Mouse (Mus musculus) neural tube, embryonic 15.5 days (tissue): ENCODE measurements around the gene Gm6588. TPM values are rescaled to one million over a fixed set of nuclear protein-coding genes. Genes with fewer than 3 reads are reported as not detected.
A peak's percentile ranks its signal among the peaks of the same experiment; 100 is the strongest.
"Not testable (repeated sequence)": the region's sequence is repeated elsewhere in the genome, so short reads cannot be mapped to it uniquely, and the experiment has no call there.

Source experiments
- ATAC-seq: fragments of 200-750 bp; cut with Nextera tagmentation; 2 replicates; pipeline ENCODE4 v1.8.0; 2017; ENCODE audit warnings: mild to moderate bottlenecking, moderate TSS enrichment, moderate library complexity; ENCODE audit not compliant: low FRiP score
- H3K27ac ChIP-seq: fragments of 300-500 bp; sonication (generic); replicated peaks from 2 replicates; pipeline ENCODE4 v1.5.1; 2015; ENCODE audit warnings: mild to moderate bottlenecking, inconsistent platforms
- H3K27me3 ChIP-seq: fragments of 300-500 bp; sonication (generic); replicated peaks from 2 replicates; pipeline ENCODE4 v1.6.1; 2015; ENCODE audit warnings: inconsistent platforms
- H3K36me3 ChIP-seq: fragments of 300-500 bp; sonication (generic); 2 replicates; pipeline ENCODE4 v1.6.1; 2015; ENCODE audit warnings: inconsistent platforms
- H3K4me1 ChIP-seq: fragments of 300-500 bp; sonication (generic); 2 replicates; pipeline ENCODE4 v1.6.1; 2015; ENCODE audit warnings: inconsistent platforms
- H3K4me2 ChIP-seq: fragments of 300-500 bp; sonication (generic); 2 replicates; pipeline ENCODE4 v1.6.1; 2015; ENCODE audit warnings: inconsistent platforms, mild to moderate bottlenecking, moderate library complexity
- H3K4me3 ChIP-seq: fragments of 300-500 bp; sonication (generic); replicated peaks from 2 replicates; pipeline ENCODE4 v1.5.1; 2015; ENCODE audit warnings: mild to moderate bottlenecking, inconsistent platforms
- H3K9ac ChIP-seq: fragments of 300-500 bp; sonication (generic); replicated peaks from 2 replicates; pipeline ENCODE4 v1.6.1; 2015; ENCODE audit warnings: mild to moderate bottlenecking, inconsistent platforms
- H3K9me3 ChIP-seq: fragments of 300-500 bp; sonication (generic); replicated peaks from 2 replicates; pipeline ENCODE4 v1.6.1; 2016; ENCODE audit warnings: inconsistent platforms
- WGBS: fragments of 180-500 bp; shearing (Covaris S2); methylation state at CpG from one replicate; pipeline ENCODE4 v1.1.7; 2015; ENCODE audit warnings: mixed read lengths; 5-methylcytosine and 5-hydroxymethylcytosine counted together
- polyA plus RNA-seq: library from polyadenylated mRNA; unstranded; fragments of >200 nt; fragmentation: Nextera tagmentation; extraction: Ambion mirVana; gene quantifications from 2 replicates; pipeline ENCODE4 v1.2.1, GENCODE M21; 2015

Gene Gm6588
- 0.57 and 0.79 TPM in 2 replicates for polyA plus RNA-seq

GRCm38 (mm10) chr5:112448747-112449440 lies at the start of gene Gm6588:
Gene Gm6588, plus strand, starts transcription at chr5:112449426.
- Histone ChIP-seq H3K36me3 (0 out of 2 replicates have a peak, but pooled peaks cover 5% of the 10 kb centered on the region), H3K4me3 (no peak within 1 kb of the TSS), H3K27me3 (peaks cover 8% of the 10 kb centered on the region; the same call in 1 of the 2 replicates), H3K4me1 (no peaks in the 10 kb centered on the region), H3K9me3 (no peaks in the 10 kb centered on the region), H3K9ac (no peak within 1 kb of the TSS), H3K27ac (no peak within 1 kb of the TSS), H3K4me2 (no peak within 1 kb of the TSS)
- no peak for ATAC-seq
- 67% methylated on average over 18 of the region's 18 CpGs for WGBS

- 71% methylated on average over 3 of the region's 3 CpGs for WGBS
Observed at GRCm38 (mm10) chr5:112402437-112402836, 46.8 kb upstream of the Gm6588 start.

GRCm38 (mm10) chr5:112406017-112406416 lies 43.2 kb upstream of the Gm6588 start:
- H3K4me2 ChIP-seq, result no peak overlapping the region
- H3K4me1 ChIP-seq, result peaks cover 10% of the 10 kb centered on the region
- H3K4me3 ChIP-seq, result no peak overlapping the region
- H3K36me3 ChIP-seq, result no peaks in the 10 kb centered on the region
- WGBS, result 71% methylated on average over 3 of the region's 3 CpGs
- H3K27me3 ChIP-seq, result no peaks in the 10 kb centered on the region
- H3K9me3 ChIP-seq, result no peaks in the 10 kb centered on the region
- ATAC-seq, result no peak
- no peak overlapping the region for H3K9ac ChIP-seq
- no peak overlapping the region for H3K27ac ChIP-seq

More at GRCm38 (mm10) chr5:112402437-112402836, 46.8 kb upstream of the Gm6588 start:
- no peaks in the 10 kb centered on the region for H3K9me3 ChIP-seq
- H3K9ac ChIP-seq, result no peak overlapping the region
- no peaks in the 10 kb centered on the region for H3K4me1 ChIP-seq
- ATAC-seq, result no peak
- no peaks in the 10 kb centered on the region for H3K36me3 ChIP-seq
- H3K4me2 ChIP-seq, result no peak overlapping the region
- no peak overlapping the region for H3K4me3 ChIP-seq
- H3K27ac ChIP-seq, result no peak overlapping the region
- H3K27me3 ChIP-seq, result no peaks in the 10 kb centered on the region

- no peaks in the 10 kb centered on the region for H3K27me3 ChIP-seq
- H3K36me3 ChIP-seq, result no peaks in the 10 kb centered on the region
- H3K9me3 ChIP-seq, result no peaks in the 10 kb centered on the region
- H3K9ac ChIP-seq, result no peak overlapping the region
- H3K4me1 ChIP-seq, result peaks cover 23% of the 10 kb centered on the region
- WGBS, result 50% methylated on average over 5 of the region's 5 CpGs
- no peak overlapping the region for H3K27ac ChIP-seq
- H3K4me3 ChIP-seq, result no peak overlapping the region
- no peak overlapping the region for H3K4me2 ChIP-seq
- no peak for ATAC-seq
Observed at GRCm38 (mm10) chr5:112409274-112409673, 40.0 kb upstream of the Gm6588 start.

GRCm38 (mm10) chr5:112411072-112411471 lies 38.2 kb upstream of the Gm6588 start:
- H3K36me3 ChIP-seq, result no peaks in the 10 kb centered on the region
- H3K27ac ChIP-seq, result peak overlapping the region; percentile 68
- H3K4me1 ChIP-seq, result peaks cover 23% of the 10 kb centered on the region
- H3K27me3 ChIP-seq, result no peaks in the 10 kb centered on the region
- H3K4me2 ChIP-seq, result peak overlapping the region; percentile 43
- no peak overlapping the region for H3K4me3 ChIP-seq
- ATAC-seq, result no peak
- no peaks in the 10 kb centered on the region for H3K9me3 ChIP-seq
- WGBS, result 32% methylated on average over 11 of the region's 11 CpGs
- no peak overlapping the region for H3K9ac ChIP-seq

GRCm38 (mm10) chr5:112411514-112412335 lies 37.5 kb upstream of the Gm6588 start:
- ATAC-seq, result peak; percentile 64
- 13% methylated on average over 19 of the region's 19 CpGs for WGBS
- H3K4me3 ChIP-seq, result 0 out of 2 replicates have a peak overlapping the region, but pooled peaks have one; percentile 6
- H3K36me3 ChIP-seq, result no peaks in the 10 kb centered on the region
- peak overlapping the region; percentile 43 for H3K4me2 ChIP-seq
- no peaks in the 10 kb centered on the region for H3K9me3 ChIP-seq
- H3K9ac ChIP-seq, result no peak overlapping the region
- H3K27me3 ChIP-seq, result no peaks in the 10 kb centered on the region
- peak overlapping the region; percentile 68 for H3K27ac ChIP-seq
- H3K4me1 ChIP-seq, result peaks cover 27% of the 10 kb centered on the region

- not testable (repeated sequence) for H3K9ac ChIP-seq, H3K9me3 ChIP-seq, ATAC-seq, H3K36me3 ChIP-seq, H3K4me3 ChIP-seq, H3K4me2 ChIP-seq, H3K27ac ChIP-seq, H3K27me3 ChIP-seq
- H3K4me1 ChIP-seq, result peaks cover 31% of the 10 kb centered on the region
- 83% methylated on average over 4 of the region's 4 CpGs for WGBS
Observed at GRCm38 (mm10) chr5:112412781-112413180, 36.4 kb upstream of the Gm6588 start.

- peaks cover 15% of the 10 kb centered on the region for H3K36me3 ChIP-seq
- no peak overlapping the region for H3K27ac ChIP-seq
- no peaks in the 10 kb centered on the region; the same call in 1 of the 2 replicates for H3K27me3 ChIP-seq
- no peak overlapping the region for H3K4me3 ChIP-seq
- no peak for ATAC-seq
- no peaks in the 10 kb centered on the region for H3K9me3 ChIP-seq
- no peak overlapping the region for H3K4me2 ChIP-seq
- H3K4me1 ChIP-seq, result peaks cover 16% of the 10 kb centered on the region
- H3K9ac ChIP-seq, result no peak overlapping the region
- 38% methylated on average over 5 of the region's 5 CpGs for WGBS
Observed at GRCm38 (mm10) chr5:112416673-112417072, 32.6 kb upstream of the Gm6588 start.

- no peak overlapping the region for H3K27ac ChIP-seq
- H3K4me3 ChIP-seq, result no peak overlapping the region
- H3K9ac ChIP-seq, result no peak overlapping the region
- H3K36me3 ChIP-seq, result peaks cover 25% of the 10 kb centered on the region
- 56% methylated on average over 4 of the region's 4 CpGs for WGBS
- H3K4me1 ChIP-seq, result peaks cover 9% of the 10 kb centered on the region; the same call in 1 of the 2 replicates
- H3K27me3 ChIP-seq, result no peaks in the 10 kb centered on the region; the same call in 1 of the 2 replicates
- ATAC-seq, result no peak
- H3K4me2 ChIP-seq, result no peak overlapping the region
- no peaks in the 10 kb centered on the region for H3K9me3 ChIP-seq
Observed at GRCm38 (mm10) chr5:112418023-112418422, 31.2 kb upstream of the Gm6588 start.

- no peak overlapping the region for H3K4me3 ChIP-seq
- H3K9me3 ChIP-seq, result no peaks in the 10 kb centered on the region
- H3K4me2 ChIP-seq, result peak overlapping the region; percentile 20; the same call in 1 of the 2 replicates
- H3K27ac ChIP-seq, result no peak overlapping the region
- H3K4me1 ChIP-seq, result peaks cover 9% of the 10 kb centered on the region; the same call in 1 of the 2 replicates
- H3K27me3 ChIP-seq, result peaks cover 2% of the 10 kb centered on the region; the same call in 1 of the 2 replicates
- H3K9ac ChIP-seq, result no peak overlapping the region
- WGBS, result 35% methylated on average over 12 of the region's 12 CpGs
- peaks cover 34% of the 10 kb centered on the region for H3K36me3 ChIP-seq
- 0 out of 2 replicates have a peak, but pooled peaks have one; percentile 67 for ATAC-seq
Observed at GRCm38 (mm10) chr5:112419535-112419934, 29.7 kb upstream of the Gm6588 start.

GRCm38 (mm10) chr5:112426635-112427034 lies 22.6 kb upstream of the Gm6588 start:
- no peak overlapping the region for H3K9ac ChIP-seq
- H3K27me3 ChIP-seq, result peaks cover 11% of the 10 kb centered on the region; the same call in 1 of the 2 replicates
- no peaks in the 10 kb centered on the region for H3K9me3 ChIP-seq
- no peak overlapping the region for H3K27ac ChIP-seq
- WGBS, result 87% methylated on average over 7 of the region's 7 CpGs
- H3K4me1 ChIP-seq, result peaks cover 3% of the 10 kb centered on the region
- H3K4me2 ChIP-seq, result no peak overlapping the region
- H3K36me3 ChIP-seq, result peaks cover 19% of the 10 kb centered on the region
- ATAC-seq, result no peak
- H3K4me3 ChIP-seq, result no peak overlapping the region
